19 mouse cellular contexts compared by ENCODE assay signal in the genomic region with DNA sequence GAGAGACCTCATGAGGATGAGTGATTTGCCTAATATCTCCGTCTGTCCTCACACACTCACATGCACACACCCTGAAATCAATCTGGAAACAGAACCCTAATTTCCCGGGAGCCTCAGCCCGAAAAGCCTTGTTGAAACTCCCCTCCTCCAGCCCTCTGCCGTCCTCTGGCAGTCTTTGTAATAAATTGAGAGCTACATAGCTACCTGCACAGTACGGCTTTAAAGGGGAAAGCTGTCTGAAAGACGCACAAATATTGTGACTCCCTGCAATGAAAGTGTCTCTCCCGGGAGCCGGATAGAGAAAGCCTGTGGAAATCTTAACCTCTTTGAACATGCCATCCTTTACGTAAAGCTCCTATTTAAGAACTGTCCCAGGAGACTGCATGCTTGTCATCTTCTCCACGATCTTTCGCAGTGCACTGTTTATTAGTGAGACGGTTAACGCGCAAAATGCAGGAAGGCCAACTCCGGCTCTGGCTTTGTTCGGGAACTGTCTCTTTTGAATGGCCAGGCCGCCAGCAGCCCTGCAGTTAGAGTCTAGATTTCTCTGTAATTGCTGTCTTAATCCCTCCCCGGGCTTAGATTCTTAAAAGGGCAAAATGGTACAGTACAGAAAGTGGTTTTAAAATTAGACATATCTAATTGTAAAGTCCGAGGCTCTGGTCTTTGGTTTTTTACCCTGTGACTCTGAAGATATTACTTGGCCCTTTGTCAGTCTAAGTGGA. TPM values are rescaled to one million over a fixed set of nuclear protein-coding genes. Genes with fewer than 3 reads are reported as not detected.
DNase-seq lines count a peak whose midpoint lies in the region; ATAC-seq and TF ChIP-seq lines count a peak whose summit lies in the region.
"Had no signal": no experiment of that assay in that cellular context is flagged by ENCODE, and none has a peak within 500 bp of the region (broad histone marks: within the 10 kb centered on the region; RNA-seq: fewer than 3 reads in every experiment).

No protein-coding gene starts in this region.

- H3K4me1 ChIP-seq in neural tube, embryonic 13.5 days (replicated peaks) = peaks cover 8% of the 10 kb centered on the region
- H3K4me1 ChIP-seq in forebrain, embryonic 13.5 days = peaks cover 7% of the 10 kb centered on the region
- H3K4me1 ChIP-seq in hindbrain, embryonic 16.5 days (ENCODE audit: control insufficient read depth, insufficient read depth, low read depth, low read length) = no peaks in the 10 kb centered on the region
- H3K4me1 ChIP-seq in neural tube, embryonic 15.5 days = no peaks in the 10 kb centered on the region
- no peaks in the 10 kb centered on the region for H3K4me1 ChIP-seq in intestine, postnatal 0 days (replicated peaks; ENCODE audit: control insufficient read depth, insufficient read depth, low read length)
- H3K4me1 ChIP-seq: limb, embryonic 15.5 days had no signal

- H3K27me3 ChIP-seq in neural tube, embryonic 13.5 days = no peaks in the 10 kb centered on the region
- H3K27me3 ChIP-seq in forebrain, embryonic 13.5 days = no peaks in the 10 kb centered on the region
- no peaks in the 10 kb centered on the region for H3K27me3 ChIP-seq in hindbrain, embryonic 16.5 days (replicated peaks; ENCODE audit: control insufficient read depth, insufficient read depth, low read length)
- H3K27me3 ChIP-seq in neural tube, embryonic 15.5 days (replicated peaks) = no peaks in the 10 kb centered on the region
- H3K27me3 ChIP-seq in intestine, postnatal 0 days (replicated peaks; ENCODE audit: control insufficient read depth, insufficient read depth, low read length) = no peaks in the 10 kb centered on the region
- H3K27me3 ChIP-seq: limb, embryonic 15.5 days had no signal

- no peak for TF ChIP-seq CTCF in intestine, postnatal 0 days (IDR thresholded peaks at IDR 0.05; ENCODE audit: low read depth)

- ATAC-seq in neural tube, embryonic 13.5 days (ENCODE audit: low read depth) = no peak; the same call in 1 of the 2 replicates
- ATAC-seq in forebrain, embryonic 13.5 days = 0 out of 2 replicates have a peak, but pooled peaks have one; percentile 13
- ATAC-seq in hindbrain, embryonic 16.5 days = 0 out of 2 replicates have a peak, but pooled peaks have one; percentile 27
- ATAC-seq in neural tube, embryonic 15.5 days (ENCODE audit: low FRiP score) = no peak
- ATAC-seq in intestine, postnatal 0 days = no peak
- ATAC-seq: inflammation-experienced regulatory T-cells, adult 6 months; liver, postnatal 0 days had no signal

- H3K27ac ChIP-seq in neural tube, embryonic 13.5 days (replicated peaks) = peak overlapping the region; percentile 42; the same call in 1 of the 2 replicates
- H3K27ac ChIP-seq in forebrain, embryonic 13.5 days = no peak overlapping the region
- H3K27ac ChIP-seq in hindbrain, embryonic 16.5 days (ENCODE audit: low read depth, low read length) = no peak overlapping the region
- H3K27ac ChIP-seq in neural tube, embryonic 15.5 days (replicated peaks) = no peak overlapping the region
- no peak overlapping the region for H3K27ac ChIP-seq in intestine, postnatal 0 days (ENCODE audit: low read depth, low read length)
- H3K27ac ChIP-seq: kidney, postnatal 0 days; limb, embryonic 15.5 days had no signal

- no peak overlapping the region for H3K9ac ChIP-seq in neural tube, embryonic 13.5 days
- no peak overlapping the region for H3K9ac ChIP-seq in forebrain, embryonic 13.5 days
- H3K9ac ChIP-seq in hindbrain, embryonic 16.5 days (ENCODE audit: low read depth, low read length) = no peak overlapping the region
- H3K9ac ChIP-seq in neural tube, embryonic 15.5 days (replicated peaks) = no peak overlapping the region
- H3K9ac ChIP-seq in intestine, postnatal 0 days (ENCODE audit: low read depth, low read length) = no peak overlapping the region
- H3K9ac ChIP-seq: limb, embryonic 15.5 days; liver, postnatal 0 days had no signal

- no peaks in the 10 kb centered on the region for H3K36me3 ChIP-seq in neural tube, embryonic 13.5 days
- no peaks in the 10 kb centered on the region for H3K36me3 ChIP-seq in forebrain, embryonic 13.5 days (ENCODE audit: poor library complexity, severe bottlenecking)
- H3K36me3 ChIP-seq in hindbrain, embryonic 16.5 days (ENCODE audit: control insufficient read depth, insufficient read depth, low read length) = no peaks in the 10 kb centered on the region
- no peaks in the 10 kb centered on the region for H3K36me3 ChIP-seq in neural tube, embryonic 15.5 days
- no peaks in the 10 kb centered on the region for H3K36me3 ChIP-seq in intestine, postnatal 0 days (ENCODE audit: control insufficient read depth, insufficient read depth)
- H3K36me3 ChIP-seq: G1E; limb, embryonic 15.5 days had no signal

- no peak overlapping the region for H3K4me3 ChIP-seq in neural tube, embryonic 13.5 days
- no peak overlapping the region for H3K4me3 ChIP-seq in forebrain, embryonic 13.5 days
- H3K4me3 ChIP-seq in hindbrain, embryonic 16.5 days (ENCODE audit: low read length) = no peak overlapping the region
- no peak overlapping the region for H3K4me3 ChIP-seq in neural tube, embryonic 15.5 days (replicated peaks)
- no peak overlapping the region for H3K4me3 ChIP-seq in intestine, postnatal 0 days (ENCODE audit: low read depth, low read length)
- H3K4me3 ChIP-seq: limb, embryonic 15.5 days; myocyte had no signal

- H3K4me2 ChIP-seq in neural tube, embryonic 13.5 days = no peak overlapping the region
- no peak overlapping the region for H3K4me2 ChIP-seq in forebrain, embryonic 13.5 days
- H3K4me2 ChIP-seq in hindbrain, embryonic 16.5 days (ENCODE audit: low read length) = no peak overlapping the region
- H3K4me2 ChIP-seq in neural tube, embryonic 15.5 days = peak overlapping the region; percentile 13; the same call in 1 of the 2 replicates
- H3K4me2 ChIP-seq in intestine, postnatal 0 days (replicated peaks; ENCODE audit: low read depth) = no peak overlapping the region
- H3K4me2 ChIP-seq: limb, embryonic 15.5 days had no signal

- no peak for DNase-seq in neural tube, embryonic 10.5 days (ENCODE audit: extremely low spot score, low spot score)
- DNase-seq in adrenal gland, postnatal 36 days = no peak
- DNase-seq: adrenal gland, adult 2 months; cerebellum, adult 2 months; heart, adult 18-20 months; liver, postnatal 0 days; right cerebral cortex, postnatal 4 days; thymus, adult 18-20 months had no signal

- WGBS in neural tube, embryonic 13.5 days = 48% methylated on average over 19 of the region's 19 CpGs
- 40% methylated on average over 19 of the region's 19 CpGs for WGBS in forebrain, embryonic 13.5 days
- 42% methylated on average over 19 of the region's 19 CpGs for WGBS in hindbrain, embryonic 16.5 days
- WGBS in neural tube, embryonic 15.5 days = 37% methylated on average over 19 of the region's 19 CpGs
- WGBS in intestine, postnatal 0 days = 65% methylated on average over 19 of the region's 19 CpGs

- no peaks in the 10 kb centered on the region for H3K9me3 ChIP-seq in neural tube, embryonic 13.5 days
- no peaks in the 10 kb centered on the region for H3K9me3 ChIP-seq in forebrain, embryonic 13.5 days (replicated peaks)
- H3K9me3 ChIP-seq in hindbrain, embryonic 16.5 days (ENCODE audit: control insufficient read depth, low read length) = no peaks in the 10 kb centered on the region
- no peaks in the 10 kb centered on the region for H3K9me3 ChIP-seq in neural tube, embryonic 15.5 days (replicated peaks)
- no peaks in the 10 kb centered on the region for H3K9me3 ChIP-seq in intestine, postnatal 0 days (ENCODE audit: control insufficient read depth)
- H3K9me3 ChIP-seq: G1E; limb, embryonic 15.5 days had no signal

RNA-seq across cellular contexts. Expression of gene Dusp27, which starts 39.1 kb away (rescaled TPM):
- 1.6 and 2.3 TPM in 2 replicates for polyA plus RNA-seq in neural tube, embryonic 13.5 days (2015; fragmentation: Nextera tagmentation; extraction: Ambion mirVana)
- 0.68 and 0.80 TPM in 2 replicates for polyA plus RNA-seq in forebrain, embryonic 13.5 days (2015; fragmentation: Nextera tagmentation; extraction: Ambion mirVana)
- 1.1 and 1.9 TPM in 2 replicates for polyA plus RNA-seq in hindbrain, embryonic 16.5 days (2015; fragmentation: Nextera tagmentation; extraction: Ambion mirVana)
- 1.00 and 1.5 TPM in 2 replicates for polyA plus RNA-seq in neural tube, embryonic 15.5 days (2015; fragmentation: Nextera tagmentation; extraction: Ambion mirVana)
- 0.61 and 0.99 TPM in 2 replicates for polyA plus RNA-seq in intestine, postnatal 0 days (2015; fragmentation: Nextera tagmentation; extraction: Ambion mirVana)
- under 1 TPM; 0.07 to 0.10 TPM for total RNA-seq in adrenal gland, postnatal 36 days (2021)
- total RNA-seq: common myeloid progenitor, adult 5-6 weeks had no signal
- polyA plus RNA-seq: G1E; inflammation-experienced regulatory T-cells, adult 6 months had no signal

RNA-seq across cellular contexts. Expression of gene Gpa33, which starts 41.4 kb away (rescaled TPM):
- not detected in 2 replicates for polyA plus RNA-seq in neural tube, embryonic 13.5 days (2015; fragmentation: Nextera tagmentation; extraction: Ambion mirVana)
- not detected in 2 replicates for polyA plus RNA-seq in forebrain, embryonic 13.5 days (2015; fragmentation: Nextera tagmentation; extraction: Ambion mirVana)
- not detected in 2 replicates for polyA plus RNA-seq in hindbrain, embryonic 16.5 days (2015; fragmentation: Nextera tagmentation; extraction: Ambion mirVana)
- 5.2 TPM in 1 of 2 replicates, not detected in the other for polyA plus RNA-seq in neural tube, embryonic 15.5 days (2015; fragmentation: Nextera tagmentation; extraction: Ambion mirVana)
- polyA plus RNA-seq in intestine, postnatal 0 days (2015; fragmentation: Nextera tagmentation; extraction: Ambion mirVana) = 136 and 161 TPM in 2 replicates
- under 1 TPM; 0.10 to 0.23 TPM for total RNA-seq in adrenal gland, postnatal 36 days (2021)
- total RNA-seq: common myeloid progenitor, adult 5-6 weeks; heart, adult 18-20 months had no signal
- polyA plus RNA-seq: cerebellum, adult 2 months; G1E; inflammation-experienced regulatory T-cells, adult 6 months; liver, postnatal 0 days had no signal

Comparison
In these comparisons a context has a peak if more than half of its experiments do, and no peak if none do; other contexts are left out.
1. ATAC-seq: peak in forebrain, embryonic 13.5 days (single experiment) and hindbrain, embryonic 16.5 days (single experiment); none in neural tube, embryonic 13.5 days (single experiment), neural tube, embryonic 15.5 days (single experiment) and intestine, postnatal 0 days (single experiment).
2. RNA of gene Gpa33, which starts 41.4 kb away (polyA plus RNA-seq): 136 to 161 TPM in intestine, postnatal 0 days; not detected in forebrain, embryonic 13.5 days, not detected in neural tube, embryonic 13.5 days, not detected in hindbrain, embryonic 16.5 days and 5.2 TPM in neural tube, embryonic 15.5 days; every median in the first group is over 10 times any median in the second.